Mouse (Mus musculus) megakaryocyte, embryonic 14.5 days (primary cell): ENCODE results near the gene Erich4.

ENCODE experiments used
- FLI1 ChIP-seq: IDR thresholded peaks from 2 replicates; pipeline ENCODE4 v1.6.1; 2012; ENCODE audit warnings: low read length, inconsistent platforms, mixed read lengths
- GATA1 ChIP-seq: IDR thresholded peaks from 3 replicates; pipeline ENCODE4 v1.6.1; 2012; ENCODE audit warnings: mixed read lengths, low read length, inconsistent platforms, borderline replicate concordance

GRCm38 (mm10) chr7:25651281-25651680, 35.6 kb upstream of the Erich4 start:
- TF ChIP-seq GATA1 (no peak), FLI1 (no peak)
